Mouse (Mus musculus) cerebellum, adult 2 months (tissue): ENCODE results near the gene Slc1a2.

Experiments
- CTCF ChIP-seq: fragments of 200-500 bp; IDR thresholded peaks from 2 replicates; pipeline ENCODE4 v1.5.1; 2011; ENCODE audit warnings: low read depth, mild to moderate bottlenecking, control low read depth, low read length, moderate library complexity, borderline replicate concordance; ENCODE audit not compliant: insufficient read depth
- POLR2A ChIP-seq: fragments of 200-500 bp; IDR thresholded peaks from 2 replicates; pipeline ENCODE4 v1.6.1; 2011; ENCODE audit warnings: low read length, control low read depth, borderline replicate concordance; ENCODE audit not compliant: insufficient read depth

- TF ChIP-seq CTCF (no peak), POLR2A (no peak)
These were observed 42.2 kb downstream of the Slc1a2 start for GRCm38 (mm10) chr2:102700695-102701094.
